Mouse (Mus musculus) erythroblast, embryonic 14.5 days (primary cell): Measurements from ENCODE around the gene Wfdc2.

ENCODE experiments used
- GATA1 ChIP-seq: IDR thresholded peaks from 2 replicates; pipeline ENCODE4 v1.6.1; 2012; ENCODE audit warnings: low read length, inconsistent platforms, mixed read lengths
- TAL1 ChIP-seq: IDR thresholded peaks from 3 replicates; pipeline ENCODE4 v1.6.1; 2012; ENCODE audit warnings: low read length, inconsistent platforms, mixed read lengths

DNA sequence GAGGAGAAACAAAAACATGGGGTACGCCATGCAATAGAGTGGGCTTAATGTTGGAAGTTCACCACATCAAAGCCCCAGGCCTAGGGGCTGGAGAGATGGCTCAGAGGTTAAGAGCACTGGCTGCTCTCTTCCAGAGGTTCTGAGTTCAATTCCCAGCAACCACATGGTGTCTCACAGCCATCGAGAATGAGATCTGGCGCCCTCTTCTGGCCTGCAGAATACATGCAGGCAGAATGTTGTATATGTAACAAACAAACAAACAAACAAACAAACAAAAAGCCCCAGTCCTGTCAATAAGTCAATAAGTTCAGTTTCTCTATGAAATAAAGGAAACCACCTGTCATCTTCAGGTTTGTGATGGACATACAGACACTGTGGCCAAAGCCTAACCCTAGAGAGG is 38.0 kb downstream of the Wfdc2 start:
- TF ChIP-seq TAL1 = no peak
- no peak for TF ChIP-seq GATA1
